Mouse (Mus musculus) bone marrow, adult 2 months (tissue): ENCODE data around the gene Pdk1. TPM values are rescaled to one million over a fixed set of nuclear protein-coding genes. Genes with fewer than 3 reads are reported as not detected.

Experiments
- H3K27ac ChIP-seq: fragments of 200-500 bp; 2 replicates; pipeline ENCODE4 v1.5.1; 2012; ENCODE audit warnings: low read depth, mild to moderate bottlenecking, control low read depth, inconsistent platforms, low read length; ENCODE audit not compliant: control insufficient read depth, poor library complexity, insufficient read depth
- H3K4me1 ChIP-seq: fragments of 200-500 bp; 2 replicates; pipeline ENCODE4 v1.6.1; 2011; ENCODE audit warnings: low read length; ENCODE audit not compliant: control insufficient read depth, insufficient read depth
- H3K4me3 ChIP-seq: fragments of 200-500 bp; replicated peaks from 2 replicates; pipeline ENCODE3; 2011; ENCODE audit warnings: mild to moderate bottlenecking, low read depth, low read length, control low read depth; ENCODE audit not compliant: control insufficient read depth
- CTCF ChIP-seq: fragments of 200-500 bp; IDR thresholded peaks from 2 replicates; pipeline ENCODE4 v1.5.1; 2011; ENCODE audit warnings: low read length, control low read depth; ENCODE audit not compliant: control insufficient read depth, insufficient read depth
- POLR2A ChIP-seq: fragments of 200-500 bp; IDR thresholded peaks from 2 replicates; pipeline ENCODE4 v1.6.1; 2011; ENCODE audit warnings: low read depth, mild to moderate bottlenecking, control low read depth, low read length, borderline replicate concordance; ENCODE audit not compliant: control insufficient read depth
- WGBS: fragments of 180-500 bp; shearing (Covaris S2); methylation state at CpG from one replicate; pipeline ENCODE4 v1.1.7; 2018; 5-methylcytosine and 5-hydroxymethylcytosine counted together
- polyA plus RNA-seq: library from polyadenylated mRNA; stranded (reverse); fragments of >200 nt; gene quantifications from 2 replicates; pipeline ENCODE4 v1.2.4, GENCODE M21; 2011; ENCODE audit warnings: low replicate concordance; ENCODE audit not compliant: missing spikeins, insufficient read depth, insufficient read length

Pdk1 gene
- polyA plus RNA-seq, 1 experiment = 24.1 TPM

DNA sequence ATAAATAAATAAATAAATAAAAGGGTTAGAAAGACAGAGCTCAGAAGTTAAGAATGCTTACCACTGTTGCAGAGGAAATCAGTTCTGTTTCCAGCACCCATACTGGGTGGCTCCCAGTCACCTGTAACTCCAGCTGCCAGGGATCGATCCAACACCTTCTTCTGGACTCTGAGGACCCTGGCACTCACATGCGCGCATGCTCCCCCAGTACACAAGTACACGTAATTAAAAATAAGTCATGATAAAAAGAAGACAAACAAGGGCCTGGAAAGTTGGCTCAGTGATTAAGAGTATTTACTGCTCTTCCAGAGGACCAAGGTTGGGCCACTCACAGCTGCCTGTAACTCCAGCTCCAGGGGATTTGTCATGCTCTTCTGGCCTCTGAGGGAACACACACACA, 4.8 kb downstream of the Pdk1 start:
- no peak overlapping the region for H3K4me3 ChIP-seq
- H3K27ac ChIP-seq = no peak overlapping the region
- WGBS = 94% methylated on average over 4 of the region's 4 CpGs
- TF ChIP-seq POLR2A (no peak), CTCF (no peak)
- peaks cover 3% of the 10 kb centered on the region; the same call in 1 of the 2 replicates for H3K4me1 ChIP-seq

DNA sequence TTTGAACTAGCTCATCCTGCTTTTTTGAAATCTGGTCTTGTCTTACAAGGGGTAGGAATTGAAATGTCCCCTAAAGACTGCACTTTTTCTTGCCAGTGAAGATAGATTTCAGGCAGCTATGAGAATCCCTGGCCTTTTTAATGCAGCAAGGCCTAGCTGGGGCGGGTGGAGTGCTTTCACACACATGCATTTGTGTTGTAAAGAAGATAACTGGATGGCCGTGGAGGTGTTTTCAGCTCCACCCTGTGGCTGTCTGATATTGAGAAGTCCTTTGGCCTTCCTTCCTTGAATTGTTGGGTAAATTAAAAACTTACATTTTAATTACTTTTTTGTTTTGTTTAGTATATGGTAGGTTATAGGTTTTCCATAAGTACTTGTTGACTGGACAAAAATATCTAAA, 5.4 kb downstream of the Pdk1 start:
- no peak overlapping the region for H3K4me3 ChIP-seq
- no peak for TF ChIP-seq CTCF
- no peak for TF ChIP-seq POLR2A
- no peak overlapping the region for H3K27ac ChIP-seq
- H3K4me1 ChIP-seq = peaks cover 3% of the 10 kb centered on the region; the same call in 1 of the 2 replicates
- 52% methylated on average over 2 of the region's 2 CpGs for WGBS

DNA sequence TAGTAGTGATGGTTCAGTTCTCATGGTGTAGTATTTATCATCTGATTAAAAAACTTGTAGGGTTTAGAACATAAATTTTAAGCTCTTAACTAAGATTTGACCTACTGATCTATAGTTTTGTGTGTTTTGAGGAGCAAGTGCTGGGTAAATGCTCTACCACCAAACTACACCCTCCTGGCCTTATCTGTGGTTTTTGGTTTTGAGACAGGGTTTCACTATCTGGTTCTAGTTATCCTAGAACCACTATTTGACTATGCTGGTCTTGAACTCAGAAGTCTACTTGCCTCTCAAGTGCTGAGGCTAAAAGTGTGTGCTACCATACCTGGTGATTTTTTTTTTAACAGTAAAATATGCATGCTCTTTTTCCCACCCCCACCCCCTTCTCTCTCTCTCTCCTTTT, 5.9 kb downstream of the Pdk1 start:
- H3K27ac ChIP-seq = no peak overlapping the region
- H3K4me1 ChIP-seq = peaks cover 1% of the 10 kb centered on the region; the same call in 1 of the 2 replicates
- TF ChIP-seq CTCF (no peak), POLR2A (no peak)
- H3K4me3 ChIP-seq = no peak overlapping the region

DNA sequence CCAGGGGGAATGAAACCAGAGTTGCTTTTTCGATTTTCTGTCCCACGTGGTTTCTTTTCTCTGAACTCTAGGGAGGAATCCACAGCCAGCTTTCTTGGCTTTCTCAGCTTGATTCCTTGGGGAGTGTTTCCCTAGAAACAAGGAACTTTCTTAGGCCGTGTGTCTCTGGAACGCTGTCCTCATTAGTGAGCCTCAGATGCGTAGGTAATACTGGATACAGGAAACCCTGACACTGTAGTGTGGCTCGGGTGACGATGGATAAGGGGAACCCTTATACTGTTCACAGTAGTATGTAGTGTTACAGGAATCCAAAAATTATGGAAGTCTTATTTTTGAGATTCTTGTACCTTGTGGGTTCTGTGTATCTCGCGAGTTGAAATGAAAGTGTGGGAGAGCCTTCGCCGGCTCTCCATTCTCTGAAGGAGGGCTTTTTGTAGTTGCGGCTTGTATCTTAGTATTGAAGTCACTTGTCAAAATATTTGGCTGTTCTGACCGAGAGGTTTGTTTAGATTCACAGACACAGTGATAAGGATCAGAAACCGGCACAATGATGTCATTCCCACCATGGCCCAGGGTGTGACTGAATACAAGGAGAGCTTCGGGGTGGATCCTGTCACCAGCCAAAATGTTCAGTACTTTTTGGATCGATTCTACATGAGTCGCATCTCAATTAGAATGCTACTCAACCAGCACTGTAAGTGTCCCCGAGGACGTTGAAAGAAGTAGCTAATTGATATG, 10.1 kb downstream of the Pdk1 start:
- Histone ChIP-seq H3K4me3 (no peak overlapping the region), H3K27ac (no peak overlapping the region), H3K4me1 (no peaks in the 10 kb centered on the region)
- 91% methylated on average over 19 of the region's 19 CpGs for WGBS
- TF ChIP-seq POLR2A = no peak
- TF ChIP-seq CTCF = no peak

DNA sequence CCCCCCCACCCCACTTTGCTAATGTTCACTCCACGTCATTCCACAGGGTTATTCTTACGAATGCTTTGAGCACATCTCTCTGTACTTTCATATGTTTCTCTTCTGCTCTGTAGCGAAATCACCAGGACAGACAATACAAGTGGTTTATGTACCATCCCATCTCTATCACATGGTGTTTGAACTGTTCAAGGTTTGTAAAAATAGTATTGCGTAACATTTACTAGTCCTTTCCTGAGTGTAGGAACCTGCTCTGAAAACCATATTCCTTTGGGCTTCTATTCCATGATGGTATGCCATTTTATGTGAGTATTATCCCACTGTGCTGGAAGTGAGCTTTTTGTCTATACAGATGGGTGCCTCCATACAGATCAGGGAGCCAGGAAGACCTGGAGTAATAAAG, 14.2 kb downstream of the Pdk1 start:
- no peaks in the 10 kb centered on the region for H3K4me1 ChIP-seq
- WGBS = 88% methylated on average over 4 of the region's 4 CpGs
- H3K4me3 ChIP-seq = no peak overlapping the region
- TF ChIP-seq CTCF (no peak), POLR2A (no peak)
- H3K27ac ChIP-seq = no peak overlapping the region

DNA sequence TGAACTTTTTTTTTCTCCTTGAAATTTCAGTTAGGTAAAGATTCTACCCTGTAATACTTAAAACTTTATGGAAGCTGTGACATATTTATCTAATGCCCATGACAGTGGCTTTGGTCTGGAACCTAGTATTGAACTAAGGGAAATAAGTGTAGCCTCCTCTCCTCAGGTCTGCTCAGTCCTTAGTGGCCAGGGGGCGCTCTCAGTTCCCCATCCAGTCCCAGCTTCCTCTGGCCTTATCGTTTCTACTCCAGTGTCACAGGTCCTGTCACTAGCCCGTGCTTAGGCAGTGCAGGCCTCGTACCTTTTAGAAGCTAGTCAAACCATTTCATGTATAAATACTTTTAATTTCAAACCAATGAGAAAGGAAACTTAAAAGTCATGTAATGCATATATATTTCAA, 15.4 kb downstream of the Pdk1 start:
- no peak overlapping the region for H3K27ac ChIP-seq
- no peak overlapping the region for H3K4me3 ChIP-seq
- 72% methylated on average over 4 of the region's 4 CpGs for WGBS
- TF ChIP-seq CTCF (no peak), POLR2A (no peak)
- no peaks in the 10 kb centered on the region for H3K4me1 ChIP-seq

DNA sequence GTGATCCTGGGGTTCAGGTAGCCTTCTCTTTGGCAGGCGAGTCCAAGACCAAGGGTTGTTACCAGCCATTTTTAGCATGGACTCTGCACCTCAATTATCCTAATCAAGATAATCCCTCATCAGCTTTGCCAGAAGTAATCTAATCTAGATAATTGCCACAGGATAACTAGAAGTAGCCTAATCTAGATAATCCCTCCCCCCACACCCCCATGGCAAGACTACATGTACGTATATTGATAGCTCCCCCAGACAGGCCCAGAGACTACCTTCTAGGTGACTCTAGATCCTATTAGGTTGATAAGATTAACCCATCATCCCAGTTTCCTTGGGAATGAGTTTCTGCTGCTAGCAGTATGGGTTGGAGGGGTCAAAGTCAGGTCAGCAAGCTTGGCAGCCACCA, 18.5 kb downstream of the Pdk1 start:
- H3K4me1 ChIP-seq = no peaks in the 10 kb centered on the region
- H3K27ac ChIP-seq = no peak overlapping the region
- no peak for TF ChIP-seq CTCF
- no peak for TF ChIP-seq POLR2A
- WGBS = 81% methylated on average over 2 of the region's 2 CpGs
- no peak overlapping the region for H3K4me3 ChIP-seq

DNA sequence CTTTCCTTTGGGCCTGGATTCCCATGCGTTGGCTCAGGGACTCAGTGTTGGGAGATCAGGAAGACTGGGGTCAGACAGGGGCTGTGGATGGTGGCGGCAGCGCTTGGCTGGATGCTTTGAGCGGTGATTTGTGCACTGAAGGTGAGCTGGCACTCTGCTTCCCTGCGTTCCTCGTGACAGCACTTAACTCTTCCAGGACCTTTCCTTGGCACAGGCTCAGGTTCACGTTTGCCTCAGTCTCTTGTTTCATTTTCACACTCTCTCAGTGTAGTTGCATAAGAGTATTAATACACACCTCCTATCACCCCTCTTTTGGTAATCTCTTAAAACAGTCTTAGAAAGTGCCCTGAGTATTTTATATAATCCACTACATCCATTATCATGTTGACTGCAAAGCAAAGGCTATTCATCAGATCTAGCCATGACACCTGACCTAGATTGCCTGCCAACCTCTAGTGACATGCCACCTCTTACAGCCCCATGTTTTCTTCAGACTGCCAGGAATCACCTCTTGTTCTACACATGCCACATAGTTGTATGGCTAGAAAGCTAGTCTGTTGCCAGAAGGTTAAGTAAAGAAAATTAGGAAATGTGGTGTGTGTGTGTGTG, 19.8 kb downstream of the Pdk1 start:
- no peaks in the 10 kb centered on the region for H3K4me1 ChIP-seq
- no peak overlapping the region for H3K4me3 ChIP-seq
- 89% methylated on average over 7 of the region's 7 CpGs for WGBS
- no peak for TF ChIP-seq POLR2A
- no peak for TF ChIP-seq CTCF
- no peak overlapping the region for H3K27ac ChIP-seq

DNA sequence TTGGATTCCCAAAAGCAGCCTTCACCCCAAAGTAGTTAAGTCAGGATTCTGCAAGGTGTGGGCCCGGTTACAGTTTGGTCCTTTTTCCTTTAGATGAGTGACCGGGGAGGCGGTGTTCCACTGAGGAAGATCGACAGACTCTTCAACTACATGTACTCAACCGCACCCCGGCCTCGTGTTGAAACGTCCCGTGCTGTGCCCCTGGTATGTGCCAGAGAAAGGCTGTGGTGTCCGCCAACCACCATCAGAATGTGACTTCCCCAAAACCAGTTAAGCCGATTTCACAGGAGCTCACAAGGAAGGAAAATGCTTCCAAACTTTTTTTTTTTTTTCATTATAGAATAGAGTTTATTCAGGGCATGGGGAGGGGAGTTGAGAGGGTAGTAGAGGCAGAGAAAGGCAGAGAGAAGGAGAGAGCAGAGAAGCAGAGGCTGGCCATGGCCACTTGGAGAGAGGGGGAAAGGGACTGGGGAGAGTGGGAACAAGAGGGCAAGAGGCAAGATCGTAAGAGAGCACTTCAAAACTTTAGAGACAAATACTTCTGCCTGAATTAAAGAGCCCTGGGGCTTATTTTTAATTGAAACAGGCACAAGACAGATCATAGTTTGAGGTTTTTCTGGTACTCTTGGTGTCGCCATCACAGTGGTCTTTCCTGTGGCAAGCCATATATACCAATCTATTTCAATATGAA, 22.7 kb downstream of the Pdk1 start:
- TF ChIP-seq POLR2A = no peak
- Histone ChIP-seq H3K4me1 (no peaks in the 10 kb centered on the region), H3K4me3 (no peak overlapping the region), H3K27ac (no peak overlapping the region)
- 61% methylated on average over 13 of the region's 13 CpGs for WGBS
